Mouse (Mus musculus) hindbrain, embryonic 12.5 days (tissue): ENCODE measurements around the gene Mast4. TPM values are rescaled to one million over a fixed set of nuclear protein-coding genes. Genes with fewer than 3 reads are reported as not detected.

Experiments
- ATAC-seq: fragments of 200-750 bp; cut with Nextera tagmentation; 2 replicates; pipeline ENCODE4 v1.8.0; 2017; ENCODE audit warnings: moderate TSS enrichment; ENCODE audit not compliant: low FRiP score
- H3K27ac ChIP-seq: fragments of 300-500 bp; sonication (generic); 2 replicates; pipeline ENCODE4 v1.5.1; 2016; ENCODE audit warnings: mild to moderate bottlenecking
- H3K27me3 ChIP-seq: fragments of 300-500 bp; sonication (generic); 2 replicates; pipeline ENCODE4 v1.6.1; 2016; ENCODE audit warnings: mild to moderate bottlenecking
- H3K36me3 ChIP-seq: fragments of 300-500 bp; sonication (generic); 2 replicates; pipeline ENCODE4 v1.6.1; 2016; ENCODE audit warnings: mild to moderate bottlenecking
- H3K4me1 ChIP-seq: fragments of 300-500 bp; sonication (generic); 2 replicates; pipeline ENCODE4 v1.6.1; 2016
- H3K4me2 ChIP-seq: fragments of 300-500 bp; sonication (generic); replicated peaks from 2 replicates; pipeline ENCODE4 v1.6.1; 2016; ENCODE audit warnings: mild to moderate bottlenecking
- H3K4me3 ChIP-seq: fragments of 300-500 bp; sonication (generic); 2 replicates; pipeline ENCODE4 v1.5.1; 2016; ENCODE audit warnings: mild to moderate bottlenecking
- H3K9ac ChIP-seq: fragments of 300-500 bp; sonication (generic); 2 replicates; pipeline ENCODE4 v1.6.1; 2016; ENCODE audit warnings: mild to moderate bottlenecking, moderate library complexity
- H3K9me3 ChIP-seq: fragments of 300-500 bp; sonication (generic); replicated peaks from 2 replicates; pipeline ENCODE4 v1.6.1; 2016; ENCODE audit warnings: mild to moderate bottlenecking
- WGBS: fragments of 180-500 bp; shearing (Covaris S2); methylation state at CpG from one replicate; pipeline ENCODE4 v1.1.7; 2016; 5-methylcytosine and 5-hydroxymethylcytosine counted together
- polyA plus RNA-seq: library from polyadenylated mRNA; unstranded; fragments of >200 nt; fragmentation: Nextera tagmentation; extraction: Ambion mirVana; gene quantifications from 2 replicates; pipeline ENCODE4 v1.2.1, GENCODE M21; 2016

The Mast4 gene
- polyA plus RNA-seq, 1 experiment from 2014 or later = 38.2 TPM

DNA sequence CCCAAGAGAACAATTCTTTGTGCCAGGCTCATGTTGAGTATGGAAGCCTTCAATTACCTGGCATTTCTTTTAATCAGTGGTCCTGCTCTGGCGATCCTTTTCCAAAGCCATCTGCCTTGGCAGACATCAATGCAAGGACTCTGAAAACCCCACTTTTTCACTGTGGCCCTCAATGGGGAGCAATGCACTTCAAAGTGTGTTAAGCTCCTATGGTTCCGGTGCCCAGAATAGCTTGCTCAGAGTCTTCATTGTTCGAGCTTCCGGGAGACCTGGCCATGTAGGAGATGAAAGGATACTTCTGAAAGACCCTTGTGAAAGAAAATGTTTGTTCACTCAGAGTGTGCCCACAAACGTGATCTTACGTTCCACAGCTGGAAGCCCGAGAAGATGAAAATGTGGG is 333.4 kb downstream of the Mast4 start:
- Histone ChIP-seq H3K9ac (no peak overlapping the region), H3K27me3 (no peaks in the 10 kb centered on the region; the same call in 1 of the 2 replicates), H3K36me3 (no peaks in the 10 kb centered on the region), H3K27ac (no peak overlapping the region), H3K4me3 (no peak overlapping the region), H3K4me2 (no peak overlapping the region), H3K9me3 (no peaks in the 10 kb centered on the region), H3K4me1 (peaks cover 12% of the 10 kb centered on the region)
- 35% methylated on average over 7 of the region's 7 CpGs for WGBS
- no peak for ATAC-seq

DNA sequence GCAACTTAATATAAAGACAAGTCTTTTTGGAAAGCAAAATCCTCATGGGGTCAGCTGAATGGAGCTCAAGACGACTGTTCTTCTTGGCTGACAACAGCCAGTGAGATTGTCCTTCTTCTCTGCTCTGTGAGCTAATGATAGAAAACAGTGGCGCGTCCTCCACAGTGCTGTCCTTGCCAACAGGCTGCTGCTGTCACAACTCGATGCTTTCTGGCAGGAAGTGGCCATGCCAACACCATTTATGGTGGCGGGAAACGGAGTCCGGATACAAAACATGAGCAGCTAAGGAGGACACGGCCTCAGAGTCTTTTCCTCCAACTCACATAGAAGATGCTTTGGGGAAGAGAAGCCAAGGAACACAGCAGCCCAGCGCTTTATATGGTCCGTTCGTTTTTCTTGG is 340.2 kb downstream of the Mast4 start:
- Histone ChIP-seq H3K4me3 (no peak overlapping the region), H3K36me3 (no peaks in the 10 kb centered on the region), H3K4me2 (no peak overlapping the region), H3K27me3 (no peaks in the 10 kb centered on the region; the same call in 1 of the 2 replicates), H3K4me1 (0 out of 2 replicates have a peak, but pooled peaks cover 4% of the 10 kb centered on the region), H3K27ac (no peak overlapping the region), H3K9me3 (no peaks in the 10 kb centered on the region), H3K9ac (no peak overlapping the region)
- ATAC-seq = no peak
- WGBS = 92% methylated on average over 11 of the region's 11 CpGs

DNA sequence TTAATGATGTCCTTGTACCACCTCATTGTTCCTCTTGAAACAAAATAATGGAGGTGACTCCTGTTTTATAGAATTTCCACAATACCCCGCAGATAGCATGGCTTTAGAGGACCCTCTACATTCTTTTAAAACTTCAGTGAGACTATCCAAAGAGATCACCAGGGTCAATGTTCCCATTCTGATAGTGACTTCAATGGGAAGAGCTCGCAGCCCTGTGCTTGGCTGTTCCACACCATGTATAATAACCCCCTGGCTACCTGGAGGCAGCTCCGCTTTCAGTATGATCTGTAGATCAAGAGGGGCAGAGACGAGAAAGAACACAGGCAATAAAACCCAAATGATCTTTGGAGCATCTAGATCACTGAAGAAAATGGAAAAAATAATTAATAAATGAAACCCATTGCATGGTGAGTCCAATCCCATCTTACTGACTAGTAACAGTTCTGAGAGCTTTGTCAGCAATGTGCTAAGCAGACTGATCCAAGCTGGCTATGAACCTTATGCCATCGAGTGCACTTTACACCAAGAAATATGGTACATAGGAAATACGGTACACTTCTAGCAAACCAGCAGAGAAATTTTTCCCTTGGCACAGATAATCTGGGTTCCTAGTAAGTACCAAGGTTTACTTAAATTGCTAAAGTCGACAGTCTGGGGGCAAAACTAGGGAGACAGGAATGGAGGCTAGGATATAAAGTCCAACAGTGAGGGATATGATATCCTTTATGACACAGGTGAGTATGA is 341.4 kb downstream of the Mast4 start:
- no peak for ATAC-seq

GRCm38 (mm10) chr13:102991928-102992327 is 342.4 kb downstream of the Mast4 start:
- Histone ChIP-seq H3K4me2 (no peak overlapping the region), H3K9me3 (no peaks in the 10 kb centered on the region), H3K9ac (no peak overlapping the region), H3K4me3 (no peak overlapping the region), H3K36me3 (no peaks in the 10 kb centered on the region), H3K27me3 (no peaks in the 10 kb centered on the region), H3K27ac (no peak overlapping the region), H3K4me1 (0 out of 2 replicates have a peak, but pooled peaks cover 4% of the 10 kb centered on the region)
- no peak for ATAC-seq
- WGBS = 49% methylated on average over 11 of the region's 11 CpGs

More for the DNA sequence above, 341.4 kb downstream of the Mast4 start:
- no peaks in the 10 kb centered on the region for H3K9me3 ChIP-seq
- H3K27me3 ChIP-seq = no peaks in the 10 kb centered on the region; the same call in 1 of the 2 replicates
- 0 out of 2 replicates have a peak, but pooled peaks cover 4% of the 10 kb centered on the region for H3K4me1 ChIP-seq
- H3K4me2 ChIP-seq = no peak overlapping the region
- no peaks in the 10 kb centered on the region for H3K36me3 ChIP-seq
- H3K27ac ChIP-seq = no peak overlapping the region
- 85% methylated on average over 7 of the region's 7 CpGs for WGBS
- no peak overlapping the region for H3K4me3 ChIP-seq
- no peak overlapping the region for H3K9ac ChIP-seq

GRCm38 (mm10) chr13:102991196-102991595 is 343.1 kb downstream of the Mast4 start:
- 92% methylated on average over 7 of the region's 7 CpGs for WGBS
- H3K9ac ChIP-seq = no peak overlapping the region
- 0 out of 2 replicates have a peak, but pooled peaks cover 4% of the 10 kb centered on the region for H3K4me1 ChIP-seq
- H3K36me3 ChIP-seq = no peaks in the 10 kb centered on the region
- no peak for ATAC-seq
- no peaks in the 10 kb centered on the region for H3K9me3 ChIP-seq
- no peaks in the 10 kb centered on the region for H3K27me3 ChIP-seq
- no peak overlapping the region for H3K27ac ChIP-seq
- no peak overlapping the region for H3K4me2 ChIP-seq
- H3K4me3 ChIP-seq = no peak overlapping the region

DNA sequence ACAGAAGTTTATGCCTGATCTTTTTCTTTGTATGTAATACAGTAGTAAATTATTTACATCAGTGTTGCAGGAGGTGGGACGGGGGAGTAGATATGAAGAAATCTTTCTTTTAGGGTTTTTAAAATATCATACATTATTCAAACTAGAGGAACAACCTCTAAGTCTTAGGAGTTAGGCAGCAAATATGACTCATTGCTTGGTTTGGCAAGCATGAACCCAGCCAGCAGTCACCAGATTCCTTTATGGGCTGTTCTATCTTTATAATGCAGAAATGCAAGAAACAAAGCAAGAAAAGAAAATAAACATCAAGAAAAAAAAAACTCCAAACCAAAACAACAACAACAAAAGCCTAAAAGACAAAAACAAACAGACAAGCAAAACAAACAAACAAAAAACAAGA is 344.2 kb downstream of the Mast4 start:
- Histone ChIP-seq H3K36me3 (no peaks in the 10 kb centered on the region), H3K4me1 (0 out of 2 replicates have a peak, but pooled peaks cover 4% of the 10 kb centered on the region), H3K9ac (no peak overlapping the region), H3K4me3 (no peak overlapping the region), H3K27ac (no peak overlapping the region), H3K4me2 (no peak overlapping the region), H3K9me3 (no peaks in the 10 kb centered on the region), H3K27me3 (no peaks in the 10 kb centered on the region)
- ATAC-seq = no peak
- WGBS = 98% methylated on average over 1 of the region's 1 CpGs

- Histone ChIP-seq H3K27ac (no peak overlapping the region), H3K9me3 (no peaks in the 10 kb centered on the region), H3K4me1 (0 out of 2 replicates have a peak, but pooled peaks cover 4% of the 10 kb centered on the region), H3K4me3 (no peak overlapping the region), H3K27me3 (no peaks in the 10 kb centered on the region), H3K4me2 (no peak overlapping the region), H3K9ac (no peak overlapping the region), H3K36me3 (no peaks in the 10 kb centered on the region)
- peak; percentile 56; the same call in 1 of the 2 replicates for ATAC-seq
- WGBS = 65% methylated on average over 11 of the region's 11 CpGs
Observed at GRCm38 (mm10) chr13:102989616-102990015, 344.7 kb downstream of the Mast4 start.

GRCm38 (mm10) chr13:102988976-102989375 is 345.3 kb downstream of the Mast4 start:
- no peak for ATAC-seq
- Histone ChIP-seq H3K36me3 (no peaks in the 10 kb centered on the region), H3K4me2 (no peak overlapping the region), H3K9ac (no peak overlapping the region), H3K4me3 (no peak overlapping the region), H3K9me3 (no peaks in the 10 kb centered on the region), H3K27me3 (no peaks in the 10 kb centered on the region), H3K27ac (no peak overlapping the region), H3K4me1 (0 out of 2 replicates have a peak, but pooled peaks cover 4% of the 10 kb centered on the region)
- 90% methylated on average over 4 of the region's 4 CpGs for WGBS

DNA sequence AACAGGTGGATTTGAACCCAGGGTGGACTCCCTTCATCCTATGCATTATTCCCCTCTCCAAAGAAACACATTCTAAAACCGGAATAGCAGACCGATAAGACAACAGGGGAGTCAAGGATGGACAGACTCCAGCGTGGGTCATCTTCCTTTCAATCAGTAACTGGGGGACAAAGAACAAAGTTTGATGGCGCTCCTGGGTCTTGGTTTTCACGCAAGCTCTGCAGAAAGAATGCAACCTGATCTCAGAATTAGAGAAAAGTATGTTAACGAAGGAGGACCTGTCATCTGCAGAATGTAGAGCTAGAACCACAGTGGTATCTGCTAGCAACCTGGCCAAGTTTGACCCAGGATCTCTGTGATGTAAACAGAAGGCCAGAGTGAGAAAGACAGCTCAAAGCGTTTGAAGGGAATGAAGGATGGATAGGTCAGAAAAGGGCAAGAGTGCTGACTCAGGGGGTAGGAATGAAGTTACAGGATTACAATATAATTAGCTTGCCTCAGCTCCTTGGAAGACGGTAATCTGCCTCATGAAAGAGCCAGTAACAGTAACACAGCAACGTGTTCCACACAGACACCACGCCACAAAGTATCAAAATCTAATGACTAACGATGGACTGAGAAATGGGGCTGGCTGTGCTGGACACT is 345.9 kb downstream of the Mast4 start:
- no peak for ATAC-seq

DNA sequence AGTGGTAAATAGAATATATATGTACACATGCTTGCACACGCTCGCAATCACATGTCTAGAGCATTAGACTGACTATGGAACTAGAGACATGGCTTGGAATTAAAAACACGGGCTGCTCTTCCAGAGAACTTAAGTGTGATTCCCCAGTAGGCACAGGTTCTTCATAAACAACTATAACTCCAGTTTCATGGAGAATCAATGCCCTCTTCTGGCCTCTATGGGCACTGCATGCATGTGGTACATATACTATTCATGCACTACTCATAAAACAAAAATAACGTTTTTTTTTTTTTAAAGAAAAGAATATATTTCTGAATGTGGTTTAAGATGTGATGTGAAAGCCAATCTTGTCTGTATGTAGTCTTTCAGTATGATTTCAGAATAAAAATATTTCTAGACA is 349.7 kb downstream of the Mast4 start:
- Histone ChIP-seq H3K27me3 (no peaks in the 10 kb centered on the region), H3K4me1 (no peaks in the 10 kb centered on the region), H3K36me3 (no peaks in the 10 kb centered on the region), H3K4me3 (no peak overlapping the region), H3K9me3 (no peaks in the 10 kb centered on the region), H3K27ac (no peak overlapping the region), H3K4me2 (no peak overlapping the region), H3K9ac (no peak overlapping the region)
- ATAC-seq = no peak
- 95% methylated on average over 4 of the region's 4 CpGs for WGBS

More for the DNA sequence above, 345.9 kb downstream of the Mast4 start:
- Histone ChIP-seq H3K9me3 (no peaks in the 10 kb centered on the region), H3K36me3 (no peaks in the 10 kb centered on the region), H3K27me3 (no peaks in the 10 kb centered on the region), H3K4me3 (no peak overlapping the region), H3K4me1 (0 out of 2 replicates have a peak, but pooled peaks cover 4% of the 10 kb centered on the region), H3K27ac (no peak overlapping the region), H3K4me2 (no peak overlapping the region), H3K9ac (no peak overlapping the region)
- WGBS = 68% methylated on average over 11 of the region's 11 CpGs

DNA sequence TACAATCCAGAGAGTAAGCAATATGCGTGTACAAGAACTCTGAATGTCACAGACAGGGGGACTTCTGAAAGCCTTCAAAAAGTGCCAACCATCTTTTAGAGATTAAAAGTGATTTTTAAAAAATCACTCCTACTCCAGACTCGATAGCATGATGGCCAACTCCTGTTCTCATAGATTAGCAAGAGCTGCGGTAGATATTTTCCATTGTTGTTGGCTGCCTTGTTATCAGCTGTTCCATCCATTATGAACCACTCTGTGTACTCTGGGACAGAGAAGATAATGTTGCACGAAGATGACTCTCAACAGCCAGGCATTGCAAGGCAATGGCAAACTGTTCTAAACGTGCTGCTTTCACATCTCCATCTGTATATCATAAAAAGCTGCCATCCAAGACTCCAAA is 360.4 kb downstream of the Mast4 start:
- Histone ChIP-seq H3K4me3 (no peak overlapping the region), H3K27me3 (no peaks in the 10 kb centered on the region), H3K9ac (no peak overlapping the region), H3K27ac (no peak overlapping the region), H3K4me2 (no peak overlapping the region), H3K36me3 (no peaks in the 10 kb centered on the region), H3K9me3 (no peaks in the 10 kb centered on the region), H3K4me1 (no peaks in the 10 kb centered on the region)
- 85% methylated on average over 5 of the region's 5 CpGs for WGBS
- no peak for ATAC-seq

GRCm38 (mm10) chr13:102963471-102963870 is 370.8 kb downstream of the Mast4 start:
- 96% methylated on average over 6 of the region's 6 CpGs for WGBS
- no peak overlapping the region for H3K9ac ChIP-seq
- no peak overlapping the region for H3K4me2 ChIP-seq
- H3K27me3 ChIP-seq = no peaks in the 10 kb centered on the region
- no peaks in the 10 kb centered on the region for H3K9me3 ChIP-seq
- H3K4me1 ChIP-seq = peaks cover under 1% of the 10 kb centered on the region; the same call in 1 of the 2 replicates
- H3K36me3 ChIP-seq = no peaks in the 10 kb centered on the region
- no peak overlapping the region for H3K4me3 ChIP-seq
- H3K27ac ChIP-seq = no peak overlapping the region
- no peak for ATAC-seq
